Mouse (Mus musculus): ENCODE data around the gene Lamtor1. TPM values are rescaled to one million over a fixed set of nuclear protein-coding genes. Genes with fewer than 3 reads are reported as not detected.
"Not testable (repeated sequence)": the region's sequence is repeated elsewhere in the genome, so short reads cannot be mapped to it uniquely, and the experiment has no call there.

The Lamtor1 gene
- total RNA-seq, 2 experiments from 2014 or later = 26.2 to 35.0 TPM

- peak; percentile 94 for ATAC-seq (replicated peaks; ENCODE audit: low FRiP score, poor library complexity, severe bottlenecking)
Measured at GRCm38 (mm10) chr7:101896104-101897066, 9.3 kb upstream of the Lamtor1 start.

- no peak for ATAC-seq (replicated peaks; ENCODE audit: low FRiP score, poor library complexity, severe bottlenecking)
Measured at GRCm38 (mm10) chr7:101900331-101901097, 5.2 kb upstream of the Lamtor1 start.

- ATAC-seq (replicated peaks; ENCODE audit: low FRiP score, poor library complexity, severe bottlenecking) = no peak
Measured at GRCm38 (mm10) chr7:101901969-101902368, 3.7 kb upstream of the Lamtor1 start.

- no peak for ATAC-seq (replicated peaks; ENCODE audit: low FRiP score, poor library complexity, severe bottlenecking)
Measured at GRCm38 (mm10) chr7:101902846-101903245, 2.9 kb upstream of the Lamtor1 start.

- ATAC-seq (replicated peaks; ENCODE audit: low FRiP score, poor library complexity, severe bottlenecking) = no peak
Measured at GRCm38 (mm10) chr7:101906287-101906681, 580 bp downstream of the Lamtor1 start, which contains the start of gene Tomt. Gene Tomt (minus strand): TSS chr7:101906359.

GRCm38 (mm10) chr7:101906696-101907095 lies 992 bp downstream of the Lamtor1 start:
- no peak for ATAC-seq (replicated peaks; ENCODE audit: low FRiP score, poor library complexity, severe bottlenecking)

GRCm38 (mm10) chr7:101908367-101908766 lies 2.7 kb downstream of the Lamtor1 start:
- ATAC-seq (replicated peaks; ENCODE audit: low FRiP score, poor library complexity, severe bottlenecking) = no peak

GRCm38 (mm10) chr7:101910138-101910537 lies 4.4 kb downstream of the Lamtor1 start:
- ATAC-seq (replicated peaks; ENCODE audit: low FRiP score, poor library complexity, severe bottlenecking) = no peak

GRCm38 (mm10) chr7:101911982-101912381 lies 6.3 kb downstream of the Lamtor1 start:
- no peak for ATAC-seq (replicated peaks; ENCODE audit: low FRiP score, poor library complexity, severe bottlenecking)

- ATAC-seq (replicated peaks; ENCODE audit: low FRiP score, poor library complexity, severe bottlenecking) = peak; percentile 91
Measured at GRCm38 (mm10) chr7:101918071-101918470, 12.4 kb downstream of the Lamtor1 start.

- ATAC-seq (replicated peaks; ENCODE audit: low FRiP score, poor library complexity, severe bottlenecking) = not testable (repeated sequence)
Measured at GRCm38 (mm10) chr7:101925892-101926291, 20.2 kb downstream of the Lamtor1 start.

GRCm38 (mm10) chr7:101928093-101928492 lies 22.4 kb downstream of the Lamtor1 start:
- ATAC-seq (replicated peaks; ENCODE audit: low FRiP score, poor library complexity, severe bottlenecking) = no peak

GRCm38 (mm10) chr7:101932551-101932950 lies 26.8 kb downstream of the Lamtor1 start:
- no peak for ATAC-seq (replicated peaks; ENCODE audit: low FRiP score, poor library complexity, severe bottlenecking)

GRCm38 (mm10) chr7:101933300-101933699 lies 27.6 kb downstream of the Lamtor1 start:
- ATAC-seq (replicated peaks; ENCODE audit: low FRiP score, poor library complexity, severe bottlenecking) = peak; percentile 64

GRCm38 (mm10) chr7:101933751-101934240 lies 28.1 kb downstream of the Lamtor1 start, which contains the start of the genes Lrrc51 and Numa1:
Gene Lrrc51 (minus strand): TSS chr7:101933895.
Gene Numa1 (plus strand): TSS chr7:101934111.
- ATAC-seq (replicated peaks; ENCODE audit: low FRiP score, poor library complexity, severe bottlenecking) = peak; percentile 97

GRCm38 (mm10) chr7:101935957-101936356 lies 30.3 kb downstream of the Lamtor1 start:
- no peak for ATAC-seq (replicated peaks; ENCODE audit: low FRiP score, poor library complexity, severe bottlenecking)

GRCm38 (mm10) chr7:101936996-101937395 lies 31.3 kb downstream of the Lamtor1 start:
- no peak for ATAC-seq (replicated peaks; ENCODE audit: low FRiP score, poor library complexity, severe bottlenecking)

GRCm38 (mm10) chr7:101937569-101937968 lies 31.9 kb downstream of the Lamtor1 start:
- no peak for ATAC-seq (replicated peaks; ENCODE audit: low FRiP score, poor library complexity, severe bottlenecking)

GRCm38 (mm10) chr7:101938348-101938747 lies 32.6 kb downstream of the Lamtor1 start:
- no peak for ATAC-seq (replicated peaks; ENCODE audit: low FRiP score, poor library complexity, severe bottlenecking)

GRCm38 (mm10) chr7:101939758-101940157 lies 34.1 kb downstream of the Lamtor1 start:
- ATAC-seq (replicated peaks; ENCODE audit: low FRiP score, poor library complexity, severe bottlenecking) = no peak
